Mouse (Mus musculus) C2C12 (cell line): ENCODE data around the gene Tns2.

Source experiments
- CEBPB ChIP-seq: IDR thresholded peaks from one replicate; pipeline ENCODE4 v1.6.1; 2011; ENCODE audit warnings: low read depth, mild to moderate bottlenecking, control low read depth, moderate library complexity
- CTCF ChIP-seq: IDR thresholded peaks from one replicate; pipeline ENCODE4 v1.5.1; 2011; ENCODE audit not compliant: control insufficient read depth, insufficient read depth, insufficient read length
- MAX ChIP-seq: IDR thresholded peaks from one replicate; pipeline ENCODE4 v1.6.1; 2011; ENCODE audit warnings: mild to moderate bottlenecking, control low read depth

GRCm38 (mm10) chr15:102136129-102136758 lies 36.0 kb downstream of the Tns2 start, which contains the start of gene Spryd3:
- TF ChIP-seq CEBPB (no peak), CTCF (no peak), MAX (no peak)
